Mouse (Mus musculus) limb, embryonic 12.5 days (tissue): Measurements from ENCODE around the gene Kcnc1. TPM values are rescaled to one million over a fixed set of nuclear protein-coding genes. Genes with fewer than 3 reads are reported as not detected.

ENCODE experiments used
- ATAC-seq: fragments of 200-750 bp; cut with Nextera tagmentation; 2 replicates; pipeline ENCODE4 v1.8.0; 2017; ENCODE audit warnings: low read depth, moderate TSS enrichment; ENCODE audit not compliant: insufficient number of reproducible peaks, insufficient read depth, low FRiP score, low TSS enrichment
- H3K27ac ChIP-seq: fragments of 300-500 bp; sonication (generic); 2 replicates; pipeline ENCODE4 v1.5.1; 2016; ENCODE audit warnings: mild to moderate bottlenecking, moderate library complexity
- H3K27me3 ChIP-seq: fragments of 300-500 bp; sonication (generic); 2 replicates; pipeline ENCODE4 v1.6.1; 2016; ENCODE audit warnings: mild to moderate bottlenecking, moderate library complexity
- H3K36me3 ChIP-seq: fragments of 300-500 bp; sonication (generic); 2 replicates; pipeline ENCODE4 v1.6.1; 2016; ENCODE audit warnings: mild to moderate bottlenecking, moderate library complexity
- H3K4me1 ChIP-seq: fragments of 300-500 bp; sonication (generic); replicated peaks from 2 replicates; pipeline ENCODE4 v1.6.1; 2016
- H3K4me2 ChIP-seq: fragments of 300-500 bp; sonication (generic); 2 replicates; pipeline ENCODE4 v1.6.1; 2016; ENCODE audit warnings: mild to moderate bottlenecking, moderate library complexity
- H3K4me3 ChIP-seq: fragments of 300-500 bp; sonication (generic); replicated peaks from 2 replicates; pipeline ENCODE4 v1.5.1; 2016; ENCODE audit warnings: mild to moderate bottlenecking
- H3K9ac ChIP-seq: fragments of 300-500 bp; sonication (generic); replicated peaks from 2 replicates; pipeline ENCODE4 v1.6.1; 2016; ENCODE audit warnings: mild to moderate bottlenecking, moderate library complexity
- H3K9me3 ChIP-seq: fragments of 300-500 bp; sonication (generic); 2 replicates; pipeline ENCODE4 v1.6.1; 2016; ENCODE audit warnings: mild to moderate bottlenecking, moderate library complexity
- WGBS: fragments of 180-500 bp; shearing (Covaris S2); methylation state at CpG from one replicate; pipeline ENCODE4 v1.1.7; 2016; 5-methylcytosine and 5-hydroxymethylcytosine counted together
- polyA plus RNA-seq: library from polyadenylated mRNA; unstranded; fragments of >200 nt; fragmentation: Nextera tagmentation; extraction: Ambion mirVana; gene quantifications from 2 replicates; pipeline ENCODE4 v1.2.1, GENCODE M21; 2016

Gene Kcnc1
- polyA plus RNA-seq, 1 experiment from 2014 or later: 0.14 TPM

GRCm38 (mm10) chr7:46477456-46477855, 81.2 kb downstream of the Kcnc1 start:
- Histone ChIP-seq H3K4me3 (no peak overlapping the region), H3K27ac (no peak overlapping the region), H3K9me3 (no peaks in the 10 kb centered on the region), H3K4me1 (peaks cover 8% of the 10 kb centered on the region; the same call in 1 of the 2 replicates), H3K27me3 (no peaks in the 10 kb centered on the region), H3K4me2 (no peak overlapping the region), H3K9ac (no peak overlapping the region), H3K36me3 (no peaks in the 10 kb centered on the region)
- no peak for ATAC-seq
- WGBS: 88% methylated on average over 3 of the region's 3 CpGs

- no peak overlapping the region for H3K4me2 ChIP-seq
- peaks cover 14% of the 10 kb centered on the region; the same call in 1 of the 2 replicates for H3K4me1 ChIP-seq
- no peaks in the 10 kb centered on the region for H3K27me3 ChIP-seq
- no peak overlapping the region for H3K9ac ChIP-seq
- no peak overlapping the region for H3K4me3 ChIP-seq
- H3K9me3 ChIP-seq: no peaks in the 10 kb centered on the region
- no peak overlapping the region for H3K27ac ChIP-seq
- no peak for ATAC-seq
- no peaks in the 10 kb centered on the region for H3K36me3 ChIP-seq
- 59% methylated on average over 6 of the region's 6 CpGs for WGBS
Measured at GRCm38 (mm10) chr7:46479793-46480192, 83.5 kb downstream of the Kcnc1 start.

- Histone ChIP-seq H3K9ac (no peak overlapping the region), H3K36me3 (no peaks in the 10 kb centered on the region), H3K4me1 (peaks cover 14% of the 10 kb centered on the region; the same call in 1 of the 2 replicates), H3K9me3 (no peaks in the 10 kb centered on the region), H3K4me3 (no peak overlapping the region), H3K27me3 (no peaks in the 10 kb centered on the region), H3K27ac (no peak overlapping the region), H3K4me2 (no peak overlapping the region)
- 0 out of 2 replicates have a peak, but pooled peaks have one; percentile 46 for ATAC-seq
- WGBS: 70% methylated on average over 2 of the region's 2 CpGs
Measured at GRCm38 (mm10) chr7:46482099-46482531, 85.8 kb downstream of the Kcnc1 start.

GRCm38 (mm10) chr7:46483050-46483449, 86.8 kb downstream of the Kcnc1 start:
- H3K27me3 ChIP-seq: no peaks in the 10 kb centered on the region
- H3K9me3 ChIP-seq: no peaks in the 10 kb centered on the region
- H3K4me3 ChIP-seq: no peak overlapping the region
- H3K27ac ChIP-seq: no peak overlapping the region
- H3K4me1 ChIP-seq: peaks cover 14% of the 10 kb centered on the region; the same call in 1 of the 2 replicates
- H3K4me2 ChIP-seq: no peak overlapping the region
- no peak for ATAC-seq
- H3K36me3 ChIP-seq: no peaks in the 10 kb centered on the region
- no peak overlapping the region for H3K9ac ChIP-seq
- 72% methylated on average over 10 of the region's 10 CpGs for WGBS

- Histone ChIP-seq H3K9me3 (no peaks in the 10 kb centered on the region), H3K9ac (no peak overlapping the region), H3K4me1 (peaks cover 14% of the 10 kb centered on the region; the same call in 1 of the 2 replicates), H3K36me3 (no peaks in the 10 kb centered on the region), H3K4me3 (no peak overlapping the region), H3K4me2 (no peak overlapping the region), H3K27ac (no peak overlapping the region), H3K27me3 (no peaks in the 10 kb centered on the region)
- 81% methylated on average over 6 of the region's 6 CpGs for WGBS
- ATAC-seq: no peak
Measured at GRCm38 (mm10) chr7:46484223-46484622, 87.9 kb downstream of the Kcnc1 start.

GRCm38 (mm10) chr7:46486761-46487160, 90.5 kb downstream of the Kcnc1 start:
- no peak overlapping the region for H3K4me2 ChIP-seq
- H3K4me3 ChIP-seq: no peak overlapping the region
- peaks cover 13% of the 10 kb centered on the region; the same call in 1 of the 2 replicates for H3K4me1 ChIP-seq
- no peak overlapping the region for H3K27ac ChIP-seq
- H3K27me3 ChIP-seq: no peaks in the 10 kb centered on the region
- ATAC-seq: no peak
- H3K36me3 ChIP-seq: no peaks in the 10 kb centered on the region
- H3K9me3 ChIP-seq: no peaks in the 10 kb centered on the region
- H3K9ac ChIP-seq: no peak overlapping the region
- 87% methylated on average over 5 of the region's 5 CpGs for WGBS

- H3K4me1 ChIP-seq: peaks cover 7% of the 10 kb centered on the region; the same call in 1 of the 2 replicates
- ATAC-seq: no peak
Measured at GRCm38 (mm10) chr7:46487354-46487753, 91.1 kb downstream of the Kcnc1 start.

More at GRCm38 (mm10) chr7:46487354-46487753, 91.1 kb downstream of the Kcnc1 start:
- no peaks in the 10 kb centered on the region for H3K9me3 ChIP-seq
- H3K36me3 ChIP-seq: no peaks in the 10 kb centered on the region
- H3K4me2 ChIP-seq: no peak overlapping the region
- no peak overlapping the region for H3K4me3 ChIP-seq
- no peak overlapping the region for H3K9ac ChIP-seq
- WGBS: 60% methylated on average over 4 of the region's 4 CpGs
- H3K27me3 ChIP-seq: no peaks in the 10 kb centered on the region
- H3K27ac ChIP-seq: no peak overlapping the region

Other genes with a start within 250 kb of the Kcnc1 start
- 0.70 and 1.4 TPM in 2 replicates for gene Abcc8, start 216.5 kb upstream of the Kcnc1 start, polyA plus RNA-seq
- gene Ush1c, start 158.0 kb upstream of the Kcnc1 start, polyA plus RNA-seq: 2.5 and 3.1 TPM in 2 replicates
- gene Otog, start 155.5 kb upstream of the Kcnc1 start, polyA plus RNA-seq: 0.16 and 0.22 TPM in 2 replicates
- gene Myod1, start 20.0 kb upstream of the Kcnc1 start, polyA plus RNA-seq: 48.4 and 52.3 TPM in 2 replicates
- 11.1 and 12.1 TPM in 2 replicates for gene Sergef, start 243.3 kb downstream of the Kcnc1 start, polyA plus RNA-seq